Mouse (Mus musculus): Measurements from ENCODE around the gene Fbxo24. TPM values are rescaled to one million over a fixed set of nuclear protein-coding genes. Genes with fewer than 3 reads are reported as not detected.
"Not testable (repeated sequence)": the region's sequence is repeated elsewhere in the genome, so short reads cannot be mapped to it uniquely, and the experiment has no call there.

Fbxo24 gene
- polyA plus RNA-seq, 2 experiments = 0.15 to 0.24 TPM

DNA sequence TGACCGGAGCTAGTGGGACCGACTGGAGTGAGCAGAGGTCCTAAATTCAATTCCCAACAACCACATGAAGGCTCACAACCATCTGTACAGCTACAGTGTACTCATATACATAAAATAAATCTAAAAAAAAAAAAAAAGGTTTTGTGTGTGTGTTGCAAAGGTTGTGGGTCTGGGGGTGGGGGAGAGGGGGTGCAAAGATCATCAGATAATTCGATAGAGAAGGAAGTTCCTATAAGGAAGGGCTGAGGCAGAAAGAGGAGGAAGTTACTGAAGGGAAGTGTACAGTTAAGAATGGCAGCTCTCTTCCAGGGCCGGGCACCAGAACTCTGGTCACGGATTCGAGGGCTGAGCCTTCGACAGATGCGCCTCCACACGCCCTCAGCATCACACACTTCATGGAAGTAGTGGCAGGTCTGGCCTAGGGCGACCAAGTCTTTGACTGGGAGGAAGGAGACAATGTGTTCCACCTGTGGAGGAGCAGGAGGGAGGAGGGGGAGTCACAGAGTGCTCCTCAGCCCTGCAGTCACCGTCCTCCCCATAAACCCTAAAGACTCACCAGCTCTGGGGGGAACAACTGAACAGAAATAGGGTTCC is 4.8 kb downstream of the Fbxo24 start:
- DNase-seq (ENCODE audit: low spot score) (no peak), ATAC-seq (ENCODE audit: low FRiP score, low read depth) (no peak)
- H3K4me2 ChIP-seq (replicated peaks; ENCODE audit: low read depth, low read length, severe bottlenecking) = no peak overlapping the region
- TF ChIP-seq POLR2A (IDR thresholded peaks at IDR 0.05; ENCODE audit: borderline replicate concordance, extremely low read depth, insufficient read depth, insufficient read length) = no peak
- peaks cover 4% of the 10 kb centered on the region; the same call in 1 of the 2 replicates for H3K4me1 ChIP-seq (ENCODE audit: control insufficient read depth, insufficient read depth, low read length)
- no peaks in the 10 kb centered on the region for H3K36me3 ChIP-seq (ENCODE audit: control insufficient read depth, insufficient read depth, low read length)
- H3K9me3 ChIP-seq (ENCODE audit: control insufficient read depth, low read length) = no peaks in the 10 kb centered on the region
- H3K27ac ChIP-seq (replicated peaks; ENCODE audit: low read depth, low read length) = no peak overlapping the region
- H3K27me3 ChIP-seq (ENCODE audit: control insufficient read depth, insufficient read depth, low read length) = no peaks in the 10 kb centered on the region
- no peak overlapping the region for H3K4me3 ChIP-seq (replicated peaks; ENCODE audit: low read length)
- WGBS = 85% methylated on average over 11 of the region's 11 CpGs
- no peak overlapping the region for H3K9ac ChIP-seq (ENCODE audit: low read depth, low read length, severe bottlenecking)

GRCm38 (mm10) chr5:137615347-137615746 is 13.5 kb downstream of the Fbxo24 start:
- Histone ChIP-seq H3K9me3 (ENCODE audit: control insufficient read depth, low read length) (no peaks in the 10 kb centered on the region), H3K4me3 (replicated peaks; ENCODE audit: low read length) (no peak overlapping the region), H3K4me1 (ENCODE audit: control insufficient read depth, insufficient read depth, low read length) (peaks cover 27% of the 10 kb centered on the region), H3K27me3 (ENCODE audit: control insufficient read depth, insufficient read depth, low read length) (no peaks in the 10 kb centered on the region), H3K9ac (ENCODE audit: low read depth, low read length, severe bottlenecking) (no peak overlapping the region), H3K27ac (replicated peaks; ENCODE audit: low read depth, low read length) (no peak overlapping the region), H3K36me3 (ENCODE audit: control insufficient read depth, insufficient read depth, low read length) (no peaks in the 10 kb centered on the region), H3K4me2 (replicated peaks; ENCODE audit: low read depth, low read length, severe bottlenecking) (no peak overlapping the region)
- no peak for TF ChIP-seq POLR2A (IDR thresholded peaks at IDR 0.05; ENCODE audit: borderline replicate concordance, extremely low read depth, insufficient read depth, insufficient read length)
- ATAC-seq (ENCODE audit: low FRiP score, low read depth) (no peak), DNase-seq (ENCODE audit: low spot score) (no peak)
- 94% methylated on average over 7 of the region's 7 CpGs for WGBS

DNA sequence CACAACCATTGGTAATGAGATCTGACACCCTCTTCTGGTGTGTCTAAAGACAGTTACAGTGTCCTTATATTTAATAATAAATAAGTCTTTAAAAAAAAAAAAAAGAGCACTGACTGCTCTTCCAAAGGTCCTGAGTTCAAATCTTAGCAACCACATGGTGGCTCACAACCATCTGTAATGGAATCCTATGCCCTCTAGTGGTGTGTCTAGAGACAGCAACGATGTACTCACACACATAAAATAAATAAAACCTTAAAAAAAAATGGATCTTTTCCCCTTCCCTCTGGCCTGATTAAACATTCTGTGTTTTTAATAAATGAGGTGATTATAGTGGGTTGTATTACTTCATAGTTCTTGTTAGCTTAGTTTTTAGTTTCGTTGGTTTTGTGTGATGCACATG is 13.9 kb downstream of the Fbxo24 start:
- not testable (repeated sequence) for H3K36me3 ChIP-seq (ENCODE audit: control insufficient read depth, insufficient read depth, low read length); H3K4me2 ChIP-seq (replicated peaks; ENCODE audit: low read depth, low read length, severe bottlenecking); H3K9me3 ChIP-seq (ENCODE audit: control insufficient read depth, low read length); H3K4me3 ChIP-seq (replicated peaks; ENCODE audit: low read length); DNase-seq (ENCODE audit: low spot score); H3K27ac ChIP-seq (replicated peaks; ENCODE audit: low read depth, low read length); H3K9ac ChIP-seq (ENCODE audit: low read depth, low read length, severe bottlenecking); ATAC-seq (ENCODE audit: low FRiP score, low read depth); H3K27me3 ChIP-seq (ENCODE audit: control insufficient read depth, insufficient read depth, low read length)
- peaks cover 31% of the 10 kb centered on the region for H3K4me1 ChIP-seq (ENCODE audit: control insufficient read depth, insufficient read depth, low read length)
- WGBS = 88% methylated on average over 2 of the region's 2 CpGs

DNA sequence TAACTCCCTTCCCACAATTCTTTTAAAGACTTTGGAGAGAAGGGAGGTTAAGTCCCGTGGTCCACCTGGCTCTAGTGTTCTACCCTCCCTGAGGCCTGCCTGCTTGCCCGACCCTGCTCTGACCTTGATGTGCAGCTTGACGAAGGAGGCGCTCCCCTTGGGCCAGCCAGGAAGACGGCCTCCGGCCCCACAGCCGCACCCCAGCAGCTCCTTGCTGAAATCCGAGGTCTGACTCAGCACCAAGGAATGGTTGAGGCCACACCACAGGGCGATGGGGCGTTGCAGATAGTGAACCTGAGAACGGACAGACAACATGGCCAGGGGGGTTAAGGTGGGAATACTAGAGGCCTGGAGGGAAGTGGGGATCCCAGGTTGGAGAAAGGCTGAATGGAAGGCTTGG is 15.3 kb downstream of the Fbxo24 start, which contains the start of gene Pcolce:
Gene Pcolce (minus strand): TSS at position 235 of the 400 bp plus-strand sequence.
- ATAC-seq (ENCODE audit: low FRiP score, low read depth) (no peak), DNase-seq (ENCODE audit: low spot score) (no peak)
- Histone ChIP-seq H3K27me3 (ENCODE audit: control insufficient read depth, insufficient read depth, low read length) (no peaks in the 10 kb centered on the region), H3K4me1 (ENCODE audit: control insufficient read depth, insufficient read depth, low read length) (peaks cover 45% of the 10 kb centered on the region), H3K9me3 (ENCODE audit: control insufficient read depth, low read length) (no peaks in the 10 kb centered on the region), H3K36me3 (ENCODE audit: control insufficient read depth, insufficient read depth, low read length) (no peaks in the 10 kb centered on the region), H3K4me3 (replicated peaks; ENCODE audit: low read length) (no peak within 1 kb of the TSS), H3K9ac (ENCODE audit: low read depth, low read length, severe bottlenecking) (no peak within 1 kb of the TSS), H3K27ac (replicated peaks; ENCODE audit: low read depth, low read length) (no peak within 1 kb of the TSS), H3K4me2 (replicated peaks; ENCODE audit: low read depth, low read length, severe bottlenecking) (no peak within 1 kb of the TSS)
- TF ChIP-seq POLR2A (IDR thresholded peaks at IDR 0.05; ENCODE audit: borderline replicate concordance, extremely low read depth, insufficient read depth, insufficient read length) = no peak
- WGBS = 53% methylated on average over 11 of the region's 11 CpGs

- no peaks in the 10 kb centered on the region for H3K36me3 ChIP-seq (ENCODE audit: control insufficient read depth, insufficient read depth, low read length)
- DNase-seq (ENCODE audit: low spot score) = no peak
- no peak overlapping the region for H3K4me2 ChIP-seq (replicated peaks; ENCODE audit: low read depth, low read length, severe bottlenecking)
- no peak for TF ChIP-seq POLR2A (IDR thresholded peaks at IDR 0.05; ENCODE audit: borderline replicate concordance, extremely low read depth, insufficient read depth, insufficient read length)
- no peaks in the 10 kb centered on the region for H3K9me3 ChIP-seq (ENCODE audit: control insufficient read depth, low read length)
- H3K4me1 ChIP-seq (ENCODE audit: control insufficient read depth, insufficient read depth, low read length) = peaks cover 50% of the 10 kb centered on the region
- no peak overlapping the region for H3K4me3 ChIP-seq (replicated peaks; ENCODE audit: low read length)
- H3K9ac ChIP-seq (ENCODE audit: low read depth, low read length, severe bottlenecking) = no peak overlapping the region
- no peak overlapping the region for H3K27ac ChIP-seq (replicated peaks; ENCODE audit: low read depth, low read length)
- WGBS = 69% methylated on average over 5 of the region's 5 CpGs
- ATAC-seq (ENCODE audit: low FRiP score, low read depth) = no peak
- H3K27me3 ChIP-seq (ENCODE audit: control insufficient read depth, insufficient read depth, low read length) = no peaks in the 10 kb centered on the region
These were observed 15.7 kb downstream of the Fbxo24 start for GRCm38 (mm10) chr5:137613076-137613475.

- DNase-seq (ENCODE audit: low spot score) = peak; percentile 78
- peak; percentile 72; the same call in 1 of the 2 replicates for ATAC-seq (ENCODE audit: low FRiP score, low read depth)
- Histone ChIP-seq H3K36me3 (ENCODE audit: control insufficient read depth, insufficient read depth, low read length) (peaks cover 12% of the 10 kb centered on the region), H3K27ac (replicated peaks; ENCODE audit: low read depth, low read length) (peak overlapping the region; percentile 95), H3K4me1 (ENCODE audit: control insufficient read depth, insufficient read depth, low read length) (peaks cover 52% of the 10 kb centered on the region), H3K9ac (ENCODE audit: low read depth, low read length, severe bottlenecking) (peak overlapping the region; percentile 55), H3K27me3 (ENCODE audit: control insufficient read depth, insufficient read depth, low read length) (no peaks in the 10 kb centered on the region), H3K4me2 (replicated peaks; ENCODE audit: low read depth, low read length, severe bottlenecking) (peak overlapping the region; percentile 70), H3K4me3 (replicated peaks; ENCODE audit: low read length) (peak overlapping the region; percentile 43), H3K9me3 (ENCODE audit: control insufficient read depth, low read length) (no peaks in the 10 kb centered on the region)
- WGBS = 0% methylated on average over 6 of the region's 6 CpGs
- TF ChIP-seq POLR2A (IDR thresholded peaks at IDR 0.05; ENCODE audit: borderline replicate concordance, extremely low read depth, insufficient read depth, insufficient read length) = no peak
These were observed 17.6 kb downstream of the Fbxo24 start for GRCm38 (mm10) chr5:137611245-137611602.
